Mouse (Mus musculus) megakaryocyte progenitor cell, adult 5-6 weeks (primary cell): ENCODE measurements around the gene Gimap7. TPM values are rescaled to one million over a fixed set of nuclear protein-coding genes. Genes with fewer than 3 reads are reported as not detected.
A peak's percentile ranks its signal among the peaks of the same experiment; 100 is the strongest.

ENCODE experiments used
- ATAC-seq: replicated peaks from 2 replicates; pipeline ENCODE4 v1.8.0; 2016; ENCODE audit warnings: mild to moderate bottlenecking, moderate TSS enrichment, inconsistent platforms; ENCODE audit not compliant: poor library complexity
- total RNA-seq, 2 experiments: library from RNA; stranded (forward) in 1 of 2; stranded (reverse) in 1 of 2; fragments of 157-497, 149-512 nt in 1 of 2; fragments of 200-1000 nt in 1 of 2; gene quantifications; 2 replicates each; pipeline versions ENCODE4 v1.2.3 to v1.2.4; 2015 to 2017

Gene Gimap7
- total RNA-seq, 2 experiments from 2014 or later: 0.22 to 0.29 TPM

DNA sequence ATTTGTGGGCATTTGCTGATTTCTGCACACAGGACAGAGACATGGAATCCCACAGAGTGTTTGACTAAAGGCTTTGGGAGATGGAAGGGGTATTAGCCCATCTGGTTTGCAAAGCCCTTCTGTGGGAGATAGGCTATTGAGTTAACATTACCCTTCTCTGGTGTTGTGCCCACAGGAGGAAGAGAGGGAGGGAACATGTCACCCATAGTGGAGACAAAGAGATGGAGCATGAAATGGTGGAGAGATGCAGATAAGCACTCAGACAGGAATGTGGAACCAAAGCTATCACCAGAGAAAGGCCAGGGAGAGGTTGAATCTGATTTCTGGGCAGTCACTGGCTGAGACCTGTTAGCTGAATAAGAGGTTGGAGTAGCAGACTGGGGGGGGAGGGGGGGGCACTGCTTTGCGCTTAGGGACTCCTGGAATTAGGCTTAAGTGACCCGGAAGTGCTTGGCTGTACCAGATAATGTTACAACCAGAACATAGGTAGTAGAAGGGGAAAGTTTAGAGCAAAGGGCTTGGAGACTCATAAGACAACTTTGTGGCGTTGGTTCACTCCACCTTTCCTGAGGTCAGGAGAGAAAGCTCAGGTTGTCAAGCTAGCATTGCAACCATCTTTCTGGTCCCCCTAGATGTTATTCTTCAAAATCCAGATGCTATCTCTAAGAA, 22.2 kb downstream of the Gimap7 start:
- ATAC-seq: no peak

DNA sequence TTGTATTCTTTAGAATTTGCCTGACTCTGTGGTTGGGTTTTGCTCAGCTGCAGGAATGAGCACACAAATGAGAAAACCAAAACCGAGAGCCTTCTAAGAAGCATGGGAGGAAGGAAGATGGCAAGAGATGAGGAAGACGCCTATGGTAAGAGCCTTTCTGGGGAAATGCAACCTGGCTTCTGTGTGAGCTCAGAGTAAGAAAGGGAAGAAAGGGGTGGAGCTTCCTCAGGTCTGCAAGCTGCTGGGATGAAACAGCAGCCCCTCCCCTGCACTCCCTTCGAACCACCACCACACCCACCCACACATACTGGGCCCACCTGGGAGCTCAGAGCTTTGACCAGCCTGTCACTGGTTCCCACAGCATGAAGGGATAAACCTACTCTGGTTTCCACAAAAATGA, 22.9 kb downstream of the Gimap7 start:
- ATAC-seq: 0 out of 2 replicates have a peak, but pooled peaks have one; percentile 12

- ATAC-seq: no peak
These were observed 23.3 kb downstream of the Gimap7 start for GRCm38 (mm10) chr6:48741711-48742206.

DNA sequence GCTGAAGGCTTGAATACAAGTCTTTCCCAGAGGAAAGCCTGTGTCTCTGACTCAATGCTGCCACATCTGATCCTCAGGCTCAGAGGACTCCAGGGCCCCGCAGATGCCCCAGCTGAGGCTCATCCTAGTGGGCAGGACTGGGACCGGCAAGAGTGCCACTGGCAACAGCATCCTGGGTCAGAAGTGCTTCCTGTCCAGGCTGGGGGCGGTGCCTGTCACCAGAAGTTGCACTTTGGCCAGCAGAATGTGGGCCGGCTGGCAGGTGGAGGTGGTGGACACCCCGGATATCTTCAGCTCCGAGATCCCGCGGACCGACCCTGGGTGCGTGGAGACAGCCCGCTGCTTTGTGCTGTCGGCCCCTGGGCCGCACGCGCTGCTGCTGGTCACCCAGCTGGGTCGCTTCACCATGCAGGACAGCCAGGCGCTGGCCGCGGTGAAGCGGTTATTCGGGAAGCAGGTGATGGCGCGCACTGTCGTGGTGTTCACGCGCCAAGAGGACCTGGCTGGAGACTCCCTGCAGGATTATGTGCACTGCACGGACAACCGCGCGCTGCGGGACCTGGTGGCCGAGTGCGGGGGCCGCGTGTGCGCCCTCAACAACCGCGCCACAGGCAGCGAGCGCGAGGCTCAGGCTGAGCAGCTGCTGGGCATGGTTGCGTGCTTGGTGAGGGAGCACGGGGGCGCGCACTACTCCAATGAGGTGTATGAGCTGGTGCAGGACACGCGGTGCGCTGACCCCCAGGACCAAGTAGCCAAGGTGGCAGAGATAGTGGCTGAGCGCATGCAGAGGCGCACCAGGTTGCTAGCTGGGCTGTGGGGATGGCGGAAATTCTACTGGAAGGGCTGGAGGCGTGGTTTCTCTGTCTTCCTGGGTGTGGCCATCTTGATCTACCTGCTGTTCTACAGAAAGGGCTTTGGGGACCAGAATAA, 24.3 kb downstream of the Gimap7 start:
- ATAC-seq: no peak

GRCm38 (mm10) chr6:48745490-48745889, 27.1 kb downstream of the Gimap7 start:
- ATAC-seq: no peak

GRCm38 (mm10) chr6:48745959-48746889, 27.8 kb downstream of the Gimap7 start, which contains the start of gene Gimap5:
Gimap5 (plus strand) TSS chr6:48746197.
- peak; percentile 70 for ATAC-seq

DNA sequence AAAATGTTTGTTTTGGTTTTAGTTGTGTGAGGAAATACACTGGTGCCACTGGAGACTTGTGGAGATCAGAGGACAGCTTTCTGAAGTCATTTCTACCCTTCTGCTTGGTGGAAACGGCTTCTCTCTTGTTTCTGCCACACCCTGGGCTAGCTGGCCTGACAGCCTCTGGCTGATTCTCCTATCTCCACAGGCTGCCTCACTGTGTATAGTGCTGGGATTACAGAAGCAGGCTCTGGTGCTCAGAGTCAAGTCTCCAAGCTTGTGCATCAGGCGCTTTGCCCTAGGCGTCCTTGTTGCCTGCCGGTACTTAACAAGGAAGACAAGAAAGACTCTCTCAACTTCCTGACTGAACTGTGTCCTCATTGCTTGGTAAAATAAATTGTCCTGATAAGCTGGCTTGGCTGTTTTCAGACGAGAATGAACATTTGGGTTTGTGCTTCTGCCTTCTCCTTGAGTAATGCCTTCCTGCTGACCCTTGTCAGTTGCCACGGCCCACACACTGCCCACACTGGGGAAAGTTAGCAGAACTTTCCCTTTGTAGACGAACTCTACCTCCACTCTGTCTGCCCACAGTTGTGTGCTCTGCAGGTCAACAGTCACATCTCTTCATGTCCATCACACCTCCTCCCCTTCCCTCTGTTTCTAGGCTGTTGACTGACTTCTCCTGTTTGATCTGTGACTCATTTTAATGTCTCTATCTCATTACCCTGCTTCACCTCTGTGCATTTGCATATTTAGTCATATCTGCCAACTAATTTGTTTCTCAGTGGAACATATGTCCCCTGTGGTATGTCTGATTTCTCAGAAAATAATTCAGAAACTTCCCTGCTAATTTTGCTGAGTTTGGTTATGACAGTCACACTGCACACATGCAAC, 28.9 kb downstream of the Gimap7 start:
- peak; percentile 33; the same call in 1 of the 2 replicates for ATAC-seq

DNA sequence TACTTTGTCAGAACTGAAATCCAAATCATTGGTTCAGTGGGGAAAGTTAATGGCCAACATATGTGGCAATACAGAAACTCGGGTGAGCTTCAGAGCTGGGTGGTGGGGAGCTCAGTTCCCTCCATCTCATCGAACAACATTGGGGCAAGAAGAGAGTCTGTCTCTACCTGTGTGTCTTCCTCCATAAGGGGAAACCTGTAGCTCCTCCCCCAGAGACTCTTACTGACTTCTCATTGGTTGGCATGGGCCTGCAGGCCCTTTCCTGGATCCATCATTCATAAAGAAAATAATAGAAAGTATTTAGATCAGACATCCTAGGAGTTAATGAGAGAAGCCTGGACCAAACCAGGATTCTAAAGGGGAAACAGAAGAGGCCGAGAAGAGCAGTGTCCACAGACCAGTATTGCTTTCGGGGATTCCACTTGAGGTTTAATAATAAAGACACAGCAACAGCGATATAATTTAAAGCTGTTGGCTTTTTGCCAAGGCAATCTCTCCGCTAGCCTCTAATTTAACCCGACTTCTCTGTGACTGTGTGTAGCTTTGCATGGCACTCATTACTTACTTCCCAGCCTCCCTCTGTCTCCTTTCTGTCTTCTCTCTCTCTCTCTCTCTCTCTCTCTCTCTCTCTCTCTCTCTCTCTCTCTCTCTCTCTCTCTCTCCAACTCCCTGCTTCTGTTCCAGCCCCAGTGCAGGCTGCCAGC, 45.3 kb downstream of the Gimap7 start:
- no peak for ATAC-seq

- no peak for ATAC-seq
These were observed 46.1 kb downstream of the Gimap7 start for GRCm38 (mm10) chr6:48764496-48764895.

DNA sequence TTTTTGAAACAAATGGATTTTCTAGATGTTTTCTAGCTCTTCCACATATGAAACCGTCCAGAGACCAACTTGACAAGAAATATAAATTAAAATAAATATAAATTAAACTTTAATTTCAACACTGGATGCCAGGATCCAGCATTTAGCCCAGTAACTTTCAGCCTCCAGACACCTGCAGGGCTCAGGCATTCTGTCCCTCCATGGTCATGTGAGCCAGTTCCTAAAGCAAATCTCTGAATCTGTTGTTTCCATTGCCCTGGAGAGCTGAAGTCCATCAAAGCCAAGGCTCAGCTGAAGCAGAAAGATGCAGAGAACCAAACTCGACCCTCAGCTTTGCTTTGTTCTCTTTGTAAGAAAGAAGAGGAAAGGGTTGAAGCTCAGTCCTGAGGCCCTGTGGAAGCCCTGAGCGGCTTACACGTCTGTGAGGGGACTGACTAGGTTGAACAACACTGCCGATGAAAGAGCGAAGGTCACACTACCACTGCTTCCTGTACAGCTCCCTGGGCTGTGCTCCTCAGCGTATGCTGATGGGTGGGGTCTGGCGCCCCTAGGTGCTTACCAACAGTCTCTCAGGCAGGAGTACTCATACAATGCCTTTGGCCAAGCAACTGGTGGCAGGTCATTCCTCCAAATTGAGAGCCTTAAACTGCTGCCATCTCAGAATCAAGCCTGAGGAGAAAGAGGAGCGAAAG, 49.9 kb downstream of the Gimap7 start:
- ATAC-seq: no peak

GRCm38 (mm10) chr6:48768933-48769332, 50.5 kb downstream of the Gimap7 start:
- no peak for ATAC-seq

GRCm38 (mm10) chr6:48770696-48771095, 52.3 kb downstream of the Gimap7 start, which contains the start of gene Gimap3:
Gimap3 (minus strand) TSS chr6:48770851.
- no peak for ATAC-seq

DNA sequence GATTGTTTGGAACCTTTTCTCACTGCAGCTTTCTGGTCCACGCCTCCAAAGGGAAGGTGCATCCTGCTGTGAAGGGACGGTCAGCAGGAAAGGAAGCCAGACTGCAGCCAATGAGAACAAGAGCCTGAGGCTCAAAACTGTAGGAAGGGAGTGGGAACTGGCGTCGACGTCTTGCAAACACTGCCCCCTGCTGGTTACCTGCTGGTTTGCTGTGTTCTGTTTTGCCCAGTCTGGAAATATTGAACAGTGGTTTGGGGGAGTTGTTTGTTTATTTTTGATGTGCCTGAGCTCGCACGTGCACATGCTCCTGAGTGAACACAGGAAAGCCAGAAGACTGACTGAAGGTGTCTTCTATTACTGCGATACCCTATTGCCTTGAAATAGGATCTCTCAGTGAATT, 53.6 kb downstream of the Gimap7 start:
- ATAC-seq: peak; percentile 87

Other genes with a start within 250 kb of the Gimap7 start
- gene Atp6v0e2, start 181.0 kb upstream of the Gimap7 start, total RNA-seq (2015): not detected in 2 replicates
- gene Atp6v0e2, start 181.0 kb upstream of the Gimap7 start, total RNA-seq (2017): not detected in 2 replicates
- 8.0 and 11.6 TPM in 2 replicates for gene Lrrc61, start 163.8 kb upstream of the Gimap7 start, total RNA-seq (2015)
- 4.9 and 6.3 TPM in 2 replicates for gene Lrrc61, start 163.8 kb upstream of the Gimap7 start, total RNA-seq (2017)
- not detected in 2 replicates for gene Rarres2, start 145.8 kb upstream of the Gimap7 start, total RNA-seq (2015)
- not detected in 2 replicates for gene Rarres2, start 145.8 kb upstream of the Gimap7 start, total RNA-seq (2017)
- not detected in 2 replicates for gene Gm45021, start 129.0 kb upstream of the Gimap7 start, total RNA-seq (2015)
- not detected in 2 replicates for gene Gm45021, start 129.0 kb upstream of the Gimap7 start, total RNA-seq (2017)
- gene Repin1, start 124.7 kb upstream of the Gimap7 start, total RNA-seq (2015): 7.7 and 11.2 TPM in 2 replicates
- gene Repin1, start 124.7 kb upstream of the Gimap7 start, total RNA-seq (2017): 10.0 and 16.6 TPM in 2 replicates
- not detected in 2 replicates for gene Gm44965, start 124.7 kb upstream of the Gimap7 start, total RNA-seq (2015)
- not detected in 2 replicates for gene Gm44965, start 124.7 kb upstream of the Gimap7 start, total RNA-seq (2017)
- gene Zfp775, start 116.6 kb upstream of the Gimap7 start, total RNA-seq (2015): 0.78 and 0.96 TPM in 2 replicates
- 1.00 and 2.0 TPM in 2 replicates for gene Zfp775, start 116.6 kb upstream of the Gimap7 start, total RNA-seq (2017)
- 0.07 and 0.64 TPM in 2 replicates for gene AI854703, start 91.9 kb upstream of the Gimap7 start, total RNA-seq (2015)
- gene AI854703, start 91.9 kb upstream of the Gimap7 start, total RNA-seq (2017): 0.08 and 0.61 TPM in 2 replicates
- 0.27 and 1.1 TPM in 2 replicates for gene Gimap8, start 71.4 kb upstream of the Gimap7 start, total RNA-seq (2015)
- gene Gimap8, start 71.4 kb upstream of the Gimap7 start, total RNA-seq (2017): 0.50 and 2.0 TPM in 2 replicates
- gene Gimap9, start 42.5 kb upstream of the Gimap7 start, total RNA-seq (2015): 10.7 and 14.5 TPM in 2 replicates
- 17.2 and 29.9 TPM in 2 replicates for gene Gimap9, start 42.5 kb upstream of the Gimap7 start, total RNA-seq (2017)
- gene Gimap4, start 34.1 kb upstream of the Gimap7 start, total RNA-seq (2015): 0.39 and 1.7 TPM in 2 replicates
- gene Gimap4, start 34.1 kb upstream of the Gimap7 start, total RNA-seq (2017): 2.9 and 3.1 TPM in 2 replicates
- 2.5 and 6.7 TPM in 2 replicates for gene Gimap6, start 10.4 kb upstream of the Gimap7 start, total RNA-seq (2015)
- 3.5 and 15.6 TPM in 2 replicates for gene Gimap6, start 10.4 kb upstream of the Gimap7 start, total RNA-seq (2017)
- not detected in 2 replicates for gene Gm28053, start within 50 bp of the Gimap7 start, total RNA-seq (2015)
- 20.7 and 26.7 TPM in 2 replicates for gene Gm28053, start within 50 bp of the Gimap7 start, total RNA-seq (2017)
- 1.2 and 5.1 TPM in 2 replicates for gene Gimap1, start 20.4 kb downstream of the Gimap7 start, total RNA-seq (2015)
- gene Gimap1, start 20.4 kb downstream of the Gimap7 start, total RNA-seq (2017): 3.7 and 9.1 TPM in 2 replicates
- gene Gimap5, start 27.6 kb downstream of the Gimap7 start, total RNA-seq (2015): 0.07 and 1.1 TPM in 2 replicates
- 0.08 and 2.0 TPM in 2 replicates for gene Gimap5, start 27.6 kb downstream of the Gimap7 start, total RNA-seq (2017)
- gene Gimap3, start 52.2 kb downstream of the Gimap7 start, total RNA-seq (2015): 0.12 and 0.62 TPM in 2 replicates
- 0.61 TPM in 1 of 2 replicates, not detected in the other for gene Gimap3, start 52.2 kb downstream of the Gimap7 start, total RNA-seq (2017)
- 33.2 and 39.1 TPM in 2 replicates for gene Tmem176a, start 122.3 kb downstream of the Gimap7 start, total RNA-seq (2015)
- 22.1 and 27.5 TPM in 2 replicates for gene Tmem176a, start 122.3 kb downstream of the Gimap7 start, total RNA-seq (2017)
- 90.6 and 115 TPM in 2 replicates for gene Tmem176b, start 122.9 kb downstream of the Gimap7 start, total RNA-seq (2015)
- 84.2 and 92.0 TPM in 2 replicates for gene Tmem176b, start 122.9 kb downstream of the Gimap7 start, total RNA-seq (2017)
- 0.12 and 0.20 TPM in 2 replicates for gene Aoc1, start 154.3 kb downstream of the Gimap7 start, total RNA-seq (2015)
- 0.17 TPM in 1 of 2 replicates, not detected in the other for gene Aoc1, start 154.3 kb downstream of the Gimap7 start, total RNA-seq (2017)
- gene 1600015I10Rik, start 211.3 kb downstream of the Gimap7 start, total RNA-seq (2015): not detected in 2 replicates
- not detected in 2 replicates for gene 1600015I10Rik, start 211.3 kb downstream of the Gimap7 start, total RNA-seq (2017)